Mouse (Mus musculus) stomach, postnatal 0 days (tissue): ENCODE data around the gene Phospho1.
A peak's percentile ranks its signal among the peaks of the same experiment; 100 is the strongest.

Source experiments
- CTCF ChIP-seq: IDR thresholded peaks from 2 replicates; pipeline ENCODE4 v1.5.1; 2016; ENCODE audit warnings: antibody characterized with exemption, low read depth, mild to moderate bottlenecking, moderate library complexity
- EP300 ChIP-seq: optimal IDR thresholded peaks from 2 replicates; pipeline ENCODE3; 2016; ENCODE audit warnings: antibody characterized with exemption

- TF ChIP-seq CTCF = peak; percentile 93
- no peak for TF ChIP-seq EP300
Measured at GRCm38 (mm10) chr11:95876296-95876695, 52.0 kb downstream of the Phospho1 start.
